Mouse (Mus musculus) thymus, postnatal 0 days (tissue): ENCODE measurements around the gene Pgbd5. TPM values are rescaled to one million over a fixed set of nuclear protein-coding genes. Genes with fewer than 3 reads are reported as not detected.
"Not testable (repeated sequence)": the region's sequence is repeated elsewhere in the genome, so short reads cannot be mapped to it uniquely, and the experiment has no call there.

ENCODE experiments used
- DNase-seq: peaks from one replicate; pipeline ENCODE4 v3.0.0-alpha.2; 2015; ENCODE audit warnings: low spot score
- polyA plus RNA-seq: library from polyadenylated mRNA; unstranded; fragments of >200 nt; fragmentation: Nextera tagmentation; extraction: Ambion mirVana; gene quantifications from 2 replicates; pipeline ENCODE4 v1.2.1, GENCODE M21; 2015

Pgbd5 gene
- polyA plus RNA-seq, 1 experiment from 2014 or later, result 0.25 TPM

- no peak for DNase-seq
These were observed 8.6 kb downstream of the Pgbd5 start for GRCm38 (mm10) chr8:124430881-124431280.

- DNase-seq, result no peak
These were observed 10.0 kb downstream of the Pgbd5 start for GRCm38 (mm10) chr8:124429417-124429816.

- not testable (repeated sequence) for DNase-seq
These were observed 10.7 kb downstream of the Pgbd5 start for GRCm38 (mm10) chr8:124428721-124429120.

- no peak for DNase-seq
These were observed 18.0 kb downstream of the Pgbd5 start for GRCm38 (mm10) chr8:124421413-124421812.

GRCm38 (mm10) chr8:124418927-124419326 lies 20.5 kb downstream of the Pgbd5 start:
- DNase-seq, result no peak

GRCm38 (mm10) chr8:124418185-124418584 lies 21.3 kb downstream of the Pgbd5 start:
- DNase-seq, result no peak

- no peak for DNase-seq
These were observed 22.8 kb downstream of the Pgbd5 start for GRCm38 (mm10) chr8:124416646-124417045.

GRCm38 (mm10) chr8:124415789-124416188 lies 23.7 kb downstream of the Pgbd5 start:
- DNase-seq, result no peak

- DNase-seq, result no peak
These were observed 24.5 kb downstream of the Pgbd5 start for GRCm38 (mm10) chr8:124415002-124415401.

- DNase-seq, result no peak
These were observed 26.1 kb downstream of the Pgbd5 start for GRCm38 (mm10) chr8:124413244-124413965.

- DNase-seq, result no peak
These were observed 26.8 kb downstream of the Pgbd5 start for GRCm38 (mm10) chr8:124412496-124413243.

GRCm38 (mm10) chr8:124404471-124405260 lies 34.8 kb downstream of the Pgbd5 start:
- DNase-seq, result no peak

- peak; percentile 15 for DNase-seq
These were observed 35.6 kb downstream of the Pgbd5 start for GRCm38 (mm10) chr8:124403876-124404275.

GRCm38 (mm10) chr8:124399403-124399861 lies 40.0 kb downstream of the Pgbd5 start:
- no peak for DNase-seq

GRCm38 (mm10) chr8:124398843-124399402 lies 40.5 kb downstream of the Pgbd5 start:
- peak; percentile 50 for DNase-seq

- DNase-seq, result no peak
These were observed 42.0 kb downstream of the Pgbd5 start for GRCm38 (mm10) chr8:124397321-124398065.

- no peak for DNase-seq
These were observed 42.9 kb downstream of the Pgbd5 start for GRCm38 (mm10) chr8:124396531-124396930.

- no peak for DNase-seq
These were observed 44.1 kb downstream of the Pgbd5 start for GRCm38 (mm10) chr8:124395392-124395791.

- DNase-seq, result no peak
These were observed 44.5 kb downstream of the Pgbd5 start for GRCm38 (mm10) chr8:124394951-124395350.

GRCm38 (mm10) chr8:124393927-124394326 lies 45.5 kb downstream of the Pgbd5 start:
- peak; percentile 15 for DNase-seq

- DNase-seq, result no peak
These were observed 46.4 kb downstream of the Pgbd5 start for GRCm38 (mm10) chr8:124393013-124393412.
